In the genomic region with DNA sequence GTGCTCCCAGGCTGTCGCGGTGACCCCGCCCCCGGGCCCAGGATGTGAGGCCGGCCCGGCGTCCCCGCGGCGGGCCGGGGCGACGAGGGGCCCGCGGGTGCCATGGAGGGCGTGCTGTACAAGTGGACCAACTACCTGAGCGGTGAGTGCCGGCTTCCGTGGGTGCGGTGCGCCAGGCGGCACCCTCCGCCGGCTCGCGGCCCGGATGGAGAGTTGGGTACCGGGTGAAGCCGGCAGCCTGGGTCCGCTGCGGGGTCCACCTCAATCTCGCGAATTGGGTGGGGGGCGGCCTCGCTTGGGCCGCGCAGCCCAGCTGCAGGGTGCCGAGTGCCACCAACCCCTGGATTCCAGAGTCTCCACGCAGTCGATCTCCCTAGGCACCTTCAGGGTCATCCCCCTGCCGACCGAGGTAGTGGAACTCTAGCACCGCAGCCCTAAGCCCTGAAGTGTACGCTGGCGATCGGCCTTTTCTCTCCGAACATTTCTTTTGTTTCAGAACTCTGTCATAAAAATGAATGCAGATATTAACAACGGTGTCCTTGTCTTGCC, we compare ENCODE assay signal across 7 mouse cellular contexts. TPM values are rescaled to one million over a fixed set of nuclear protein-coding genes. Genes with fewer than 3 reads are reported as not detected.
DNase-seq lines count a peak whose midpoint lies in the region; ATAC-seq and TF ChIP-seq lines count a peak whose summit lies in the region.

No protein-coding gene starts in this region.

- no peaks in the 10 kb centered on the region for H3K27me3 ChIP-seq in embryonic facial prominence, embryonic 10.5 days (replicated peaks; ENCODE audit: low read depth, poor library complexity, severe bottlenecking)
- no peaks in the 10 kb centered on the region for H3K27me3 ChIP-seq in intestine, embryonic 14.5 days (replicated peaks; ENCODE audit: control insufficient read depth, insufficient read depth, low read length)
- H3K27me3 ChIP-seq in neural tube, embryonic 14.5 days (ENCODE audit: control insufficient read depth, insufficient read depth, low read length), result peaks cover 2% of the 10 kb centered on the region; the same call in 1 of the 2 replicates

- under 1% methylated on average over 46 of the region's 48 CpGs for WGBS in lung, adult 2 months
- WGBS in embryonic facial prominence, embryonic 10.5 days, result under 1% methylated on average over 48 of the region's 48 CpGs
- under 1% methylated on average over 45 of the region's 48 CpGs for WGBS in intestine, embryonic 14.5 days
- under 1% methylated on average over 48 of the region's 48 CpGs for WGBS in neural tube, embryonic 14.5 days

- TF ChIP-seq CTCF in lung, adult 2 months (IDR thresholded peaks at IDR 0.05; ENCODE audit: insufficient read depth, low read length), result no peak

- no peaks in the 10 kb centered on the region for H3K9me3 ChIP-seq in embryonic facial prominence, embryonic 10.5 days
- no peaks in the 10 kb centered on the region for H3K9me3 ChIP-seq in intestine, embryonic 14.5 days (ENCODE audit: control insufficient read depth, low read length)
- H3K9me3 ChIP-seq in neural tube, embryonic 14.5 days (ENCODE audit: control insufficient read depth, low read length), result no peaks in the 10 kb centered on the region

- H3K36me3 ChIP-seq in embryonic facial prominence, embryonic 10.5 days (replicated peaks), result no peaks in the 10 kb centered on the region
- no peaks in the 10 kb centered on the region for H3K36me3 ChIP-seq in intestine, embryonic 14.5 days (ENCODE audit: control insufficient read depth, insufficient read depth, low read length)
- no peaks in the 10 kb centered on the region for H3K36me3 ChIP-seq in neural tube, embryonic 14.5 days (ENCODE audit: control insufficient read depth, insufficient read depth, low read length)

- H3K4me1 ChIP-seq in lung, adult 2 months (ENCODE audit: control insufficient read depth, insufficient read depth, low read length), result peaks cover 7% of the 10 kb centered on the region
- peaks cover 36% of the 10 kb centered on the region for H3K4me1 ChIP-seq in embryonic facial prominence, embryonic 10.5 days
- peaks cover 29% of the 10 kb centered on the region for H3K4me1 ChIP-seq in intestine, embryonic 14.5 days (replicated peaks; ENCODE audit: control insufficient read depth, insufficient read depth, low read length)
- H3K4me1 ChIP-seq in neural tube, embryonic 14.5 days (ENCODE audit: control insufficient read depth, insufficient read depth, low read length), result peaks cover 17% of the 10 kb centered on the region

- ATAC-seq in intestine, embryonic 14.5 days (replicated peaks; ENCODE audit: low FRiP score, low TSS enrichment, low read depth), result peak; percentile 44
- no peak; the same call in 1 of the 2 replicates for ATAC-seq in neural tube, embryonic 14.5 days (ENCODE audit: low read depth)
- no peak for ATAC-seq in monocyte, adult 5-6 weeks (replicated peaks; ENCODE audit: insufficient number of reproducible peaks, low FRiP score, low TSS enrichment, poor library complexity, severe bottlenecking)

- H3K27ac ChIP-seq in embryonic facial prominence, embryonic 10.5 days (replicated peaks), result peak overlapping the region; percentile 89
- H3K27ac ChIP-seq in intestine, embryonic 14.5 days (ENCODE audit: low read depth), result peak overlapping the region; percentile 55; the same call in 1 of the 2 replicates
- H3K27ac ChIP-seq in neural tube, embryonic 14.5 days (ENCODE audit: low read depth, low read length), result peak overlapping the region; percentile 75

- peak overlapping the region; percentile 90 for H3K4me3 ChIP-seq in lung, adult 2 months (replicated peaks; ENCODE audit: extremely low read depth, low read depth, low read length)
- peak overlapping the region; percentile 90 for H3K4me3 ChIP-seq in embryonic facial prominence, embryonic 10.5 days
- peak overlapping the region; percentile 81 for H3K4me3 ChIP-seq in intestine, embryonic 14.5 days (ENCODE audit: low read depth, low read length)
- peak overlapping the region; percentile 98 for H3K4me3 ChIP-seq in neural tube, embryonic 14.5 days (ENCODE audit: low read depth, low read length)

- peak overlapping the region; percentile 76 for H3K9ac ChIP-seq in intestine, embryonic 14.5 days (ENCODE audit: low read length)
- peak overlapping the region; percentile 86 for H3K9ac ChIP-seq in neural tube, embryonic 14.5 days (replicated peaks; ENCODE audit: low read depth, low read length)

- no peak for TF ChIP-seq POLR2A in lung, adult 2 months (IDR thresholded peaks at IDR 0.05; ENCODE audit: borderline replicate concordance, extremely low read depth, low read depth, low read length)

- no peak for DNase-seq in lung, adult 2 months
- DNase-seq in lung, adult 18-20 months, result no peak
- no peak for DNase-seq in embryonic facial prominence, embryonic 10.5 days (ENCODE audit: low spot score)
- no peak for DNase-seq in intestine, embryonic 14.5 days (ENCODE audit: low spot score)
- DNase-seq in spleen, adult 18-20 months, result no peak

- H3K4me2 ChIP-seq in intestine, embryonic 14.5 days (ENCODE audit: low read length), result peak overlapping the region; percentile 59
- peak overlapping the region; percentile 62 for H3K4me2 ChIP-seq in neural tube, embryonic 14.5 days (ENCODE audit: low read depth, low read length)

RNA-seq across cellular contexts. Expression of a gene that starts 0.5 kb away (rescaled TPM):
- 3.6 and 4.5 TPM in 2 replicates for polyA plus RNA-seq in lung, adult 2 months (2012; rRNA removed)
- polyA plus RNA-seq in embryonic facial prominence, embryonic 10.5 days (2016; fragmentation: Nextera tagmentation; extraction: Ambion mirVana), result 17.6 and 18.2 TPM in 2 replicates
- polyA plus RNA-seq in intestine, embryonic 14.5 days (2014; fragmentation: Nextera tagmentation; extraction: Ambion mirVana), result 10.8 and 12.2 TPM in 2 replicates
- 12.2 and 13.3 TPM in 2 replicates for polyA plus RNA-seq in neural tube, embryonic 14.5 days (2014; fragmentation: Nextera tagmentation; extraction: Ambion mirVana)
- 1.5 to 2.2 TPM (median 2.0 TPM) in 3 replicates for total RNA-seq in monocyte, adult 5-6 weeks (2017)

RNA-seq across cellular contexts. Expression of a gene that starts 1.7 kb away (rescaled TPM):
- polyA plus RNA-seq in lung, adult 2 months (2012; rRNA removed), result 4.1 and 6.1 TPM in 2 replicates
- 11.1 and 11.2 TPM in 2 replicates for polyA plus RNA-seq in embryonic facial prominence, embryonic 10.5 days (2016; fragmentation: Nextera tagmentation; extraction: Ambion mirVana)
- 24.6 and 26.2 TPM in 2 replicates for polyA plus RNA-seq in intestine, embryonic 14.5 days (2014; fragmentation: Nextera tagmentation; extraction: Ambion mirVana)
- 9.1 and 14.6 TPM in 2 replicates for polyA plus RNA-seq in neural tube, embryonic 14.5 days (2014; fragmentation: Nextera tagmentation; extraction: Ambion mirVana)
- 0.58 TPM in 1 of 3 replicates, not detected in the others for total RNA-seq in monocyte, adult 5-6 weeks (2017)

RNA-seq across cellular contexts. Expression of a gene that starts 29.1 kb away (rescaled TPM):
- polyA plus RNA-seq in lung, adult 2 months (2012; rRNA removed), result 9.5 and 12.7 TPM in 2 replicates
- polyA plus RNA-seq in embryonic facial prominence, embryonic 10.5 days (2016; fragmentation: Nextera tagmentation; extraction: Ambion mirVana), result 20.0 and 24.0 TPM in 2 replicates
- polyA plus RNA-seq in intestine, embryonic 14.5 days (2014; fragmentation: Nextera tagmentation; extraction: Ambion mirVana), result 9.5 and 9.9 TPM in 2 replicates
- polyA plus RNA-seq in neural tube, embryonic 14.5 days (2014; fragmentation: Nextera tagmentation; extraction: Ambion mirVana), result 109 and 110 TPM in 2 replicates
- total RNA-seq in monocyte, adult 5-6 weeks (2017), result not detected in 3 replicates
